Mouse (Mus musculus): ENCODE data around the gene Srp14.

DNA sequence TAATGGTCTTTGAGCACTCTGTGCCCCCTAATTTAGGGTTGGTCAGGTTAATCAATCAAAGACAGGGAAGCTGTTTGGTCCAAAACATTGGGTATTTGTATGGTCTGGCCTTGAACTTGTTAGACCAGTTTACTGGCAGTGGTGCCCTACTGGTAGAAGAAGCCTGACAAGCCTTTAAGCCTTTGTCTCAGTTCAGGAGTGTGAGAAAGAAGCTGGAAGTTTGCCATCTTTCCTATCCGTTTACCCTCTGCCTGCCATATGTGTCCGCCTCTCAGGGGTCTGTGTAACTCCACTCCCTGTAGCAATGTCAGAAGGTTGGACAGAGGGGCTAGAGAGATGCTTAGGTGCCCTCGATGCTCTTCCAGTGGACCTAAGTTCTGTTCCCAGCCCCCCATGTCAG lies 15.1 kb downstream of the Srp14 start:
- TF ChIP-seq CTCF (IDR thresholded peaks at IDR 0.05; ENCODE audit: insufficient read depth, low read length), result no peak
- no peak for TF ChIP-seq POLR2A (IDR thresholded peaks at IDR 0.05; ENCODE audit: borderline replicate concordance, extremely low read depth, low read depth, low read length)
